ENCODE assay signal across 8 mouse cellular contexts in the genomic region with DNA sequence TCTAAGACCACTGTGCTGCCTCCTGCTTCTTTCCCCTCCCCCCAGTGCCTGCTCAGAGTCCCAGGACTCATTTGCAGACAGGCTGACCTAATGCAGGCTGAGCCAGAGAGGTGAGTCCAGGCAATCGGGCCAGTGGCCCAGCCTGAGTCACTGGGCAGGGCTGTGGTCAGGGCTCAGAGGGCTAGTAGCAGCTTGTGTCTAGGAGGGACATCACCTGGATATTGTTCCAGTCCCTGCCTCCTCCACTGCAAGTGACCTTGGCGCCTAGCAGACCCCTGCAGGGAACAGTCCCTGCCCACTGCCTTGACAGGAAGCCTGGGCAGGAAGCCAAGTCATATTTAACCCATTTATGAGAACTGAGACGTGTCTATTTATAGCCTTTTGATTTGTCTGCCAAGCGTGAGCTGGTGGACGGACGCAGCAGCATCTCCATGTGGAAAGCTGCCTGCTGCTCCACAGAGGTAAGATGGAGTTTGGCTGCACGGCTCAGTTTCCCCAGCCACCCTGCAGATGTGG. TPM values are rescaled to one million over a fixed set of nuclear protein-coding genes. Genes with fewer than 3 reads are reported as not detected.
A peak's percentile ranks its signal among the peaks of the same experiment; 100 is the strongest.
DNase-seq lines count a peak whose midpoint lies in the region; ATAC-seq and TF ChIP-seq lines count a peak whose summit lies in the region.

No protein-coding gene starts in this region.

- H3K27ac ChIP-seq in neural tube, embryonic 13.5 days (replicated peaks): peak overlapping the region; percentile 46; the same call in 1 of the 2 replicates
- H3K27ac ChIP-seq in neural tube, embryonic 15.5 days (replicated peaks): no peak overlapping the region
- no peak overlapping the region for H3K27ac ChIP-seq in kidney, embryonic 16.5 days (ENCODE audit: low read length)
- H3K27ac ChIP-seq in small intestine, adult 2 months (ENCODE audit: insufficient read depth, low read depth, low read length): peak overlapping the region; percentile 64

- TF ChIP-seq CTCF in small intestine, adult 2 months (IDR thresholded peaks at IDR 0.05; ENCODE audit: extremely low read depth, insufficient read length, insufficient replicate concordance, low read depth, low read length): no peak

- H3K36me3 ChIP-seq in neural tube, embryonic 13.5 days: no peaks in the 10 kb centered on the region
- H3K36me3 ChIP-seq in neural tube, embryonic 15.5 days: no peaks in the 10 kb centered on the region
- no peaks in the 10 kb centered on the region for H3K36me3 ChIP-seq in kidney, embryonic 16.5 days (ENCODE audit: insufficient read depth, low read length)
- no peaks in the 10 kb centered on the region for H3K36me3 ChIP-seq in small intestine, adult 2 months (ENCODE audit: control insufficient read depth, insufficient read depth, low read length)

- H3K27me3 ChIP-seq in neural tube, embryonic 13.5 days: no peaks in the 10 kb centered on the region
- no peaks in the 10 kb centered on the region for H3K27me3 ChIP-seq in neural tube, embryonic 15.5 days (replicated peaks)
- H3K27me3 ChIP-seq in kidney, embryonic 16.5 days (ENCODE audit: insufficient read depth, low read length): no peaks in the 10 kb centered on the region
- H3K27me3 ChIP-seq in small intestine, adult 2 months (ENCODE audit: control insufficient read depth, insufficient read depth, low read length): no peaks in the 10 kb centered on the region

- DNase-seq in cerebellum, adult 9-10 months: peak; percentile 38
- peak; percentile 74 to 82 for DNase-seq in heart, adult 9 months (ENCODE audit: low spot score in 2 of 2)
- DNase-seq in lung, postnatal 14 days: peak; percentile 72

- H3K4me1 ChIP-seq in neural tube, embryonic 13.5 days (replicated peaks): peaks cover 8% of the 10 kb centered on the region
- peaks cover 6% of the 10 kb centered on the region for H3K4me1 ChIP-seq in neural tube, embryonic 15.5 days
- H3K4me1 ChIP-seq in kidney, embryonic 16.5 days (ENCODE audit: insufficient read depth, low read length): peaks cover 9% of the 10 kb centered on the region
- H3K4me1 ChIP-seq in small intestine, adult 2 months (ENCODE audit: control insufficient read depth, insufficient read depth, insufficient read length, low read length): peaks cover 11% of the 10 kb centered on the region

- ATAC-seq in neural tube, embryonic 13.5 days (ENCODE audit: low read depth): peak; percentile 32; the same call in 1 of the 2 replicates
- ATAC-seq in neural tube, embryonic 15.5 days (ENCODE audit: low FRiP score): no peak
- ATAC-seq in kidney, embryonic 16.5 days (ENCODE audit: low FRiP score, low TSS enrichment): peak; percentile 73
- ATAC-seq in erythroblast, adult 5-6 weeks (replicated peaks; ENCODE audit: low FRiP score, poor library complexity, severe bottlenecking): no peak

- no peak overlapping the region for H3K9ac ChIP-seq in neural tube, embryonic 13.5 days
- H3K9ac ChIP-seq in neural tube, embryonic 15.5 days (replicated peaks): no peak overlapping the region
- no peak overlapping the region for H3K9ac ChIP-seq in kidney, embryonic 16.5 days (replicated peaks; ENCODE audit: low read length)

- TF ChIP-seq POLR2A in small intestine, adult 2 months (IDR thresholded peaks at IDR 0.05; ENCODE audit: low read depth, low read length): no peak

- H3K4me2 ChIP-seq in neural tube, embryonic 13.5 days: no peak overlapping the region
- no peak overlapping the region for H3K4me2 ChIP-seq in neural tube, embryonic 15.5 days
- H3K4me2 ChIP-seq in kidney, embryonic 16.5 days (replicated peaks; ENCODE audit: low read depth, low read length): no peak overlapping the region; the same call in 1 of the 2 replicates

- WGBS in neural tube, embryonic 13.5 days: 51% methylated on average over 7 of the region's 7 CpGs
- 41% methylated on average over 7 of the region's 7 CpGs for WGBS in neural tube, embryonic 15.5 days
- 28% methylated on average over 7 of the region's 7 CpGs for WGBS in kidney, embryonic 16.5 days
- 5% methylated on average over 7 of the region's 7 CpGs for whole genome bisulfite sequencing in small intestine, adult 2 months

- no peak overlapping the region for H3K4me3 ChIP-seq in neural tube, embryonic 13.5 days
- no peak overlapping the region for H3K4me3 ChIP-seq in neural tube, embryonic 15.5 days (replicated peaks)
- no peak overlapping the region for H3K4me3 ChIP-seq in kidney, embryonic 16.5 days (ENCODE audit: low read length)
- peak overlapping the region; percentile 39 for H3K4me3 ChIP-seq in small intestine, adult 2 months (ENCODE audit: low read depth, low read length)

- H3K9me3 ChIP-seq in neural tube, embryonic 13.5 days: no peaks in the 10 kb centered on the region
- H3K9me3 ChIP-seq in neural tube, embryonic 15.5 days (replicated peaks): no peaks in the 10 kb centered on the region
- H3K9me3 ChIP-seq in kidney, embryonic 16.5 days (ENCODE audit: low read length): peaks cover 6% of the 10 kb centered on the region

RNA-seq across cellular contexts. Expression of gene Fam187b, which starts 27.0 kb away (rescaled TPM):
- polyA plus RNA-seq in neural tube, embryonic 13.5 days (2015; fragmentation: Nextera tagmentation; extraction: Ambion mirVana): 0.25 and 0.53 TPM in 2 replicates
- polyA plus RNA-seq in neural tube, embryonic 15.5 days (2015; fragmentation: Nextera tagmentation; extraction: Ambion mirVana): 0.20 and 1.4 TPM in 2 replicates
- polyA plus RNA-seq in kidney, embryonic 16.5 days (2015; fragmentation: Nextera tagmentation; extraction: Ambion mirVana): 8.0 and 9.0 TPM in 2 replicates
- 4.4 and 9.8 TPM in 2 replicates for polyA plus RNA-seq in small intestine, adult 2 months (2012; rRNA removed)
- not detected in 2 replicates for total RNA-seq in erythroblast, adult 5-6 weeks (2015; ENCODE audit: low replicate concordance)
- total RNA-seq in erythroblast, adult 5-6 weeks (2017; ENCODE audit: low replicate concordance): not detected in 2 replicates

RNA-seq across cellular contexts. Expression of gene Lsr, which starts 27.3 kb away (rescaled TPM):
- polyA plus RNA-seq in neural tube, embryonic 13.5 days (2015; fragmentation: Nextera tagmentation; extraction: Ambion mirVana): 17.0 and 17.6 TPM in 2 replicates
- polyA plus RNA-seq in neural tube, embryonic 15.5 days (2015; fragmentation: Nextera tagmentation; extraction: Ambion mirVana): 19.2 and 37.4 TPM in 2 replicates
- 72.5 and 73.5 TPM in 2 replicates for polyA plus RNA-seq in kidney, embryonic 16.5 days (2015; fragmentation: Nextera tagmentation; extraction: Ambion mirVana)
- polyA plus RNA-seq in small intestine, adult 2 months (2012; rRNA removed): 267 and 816 TPM in 2 replicates
- 2.9 TPM in 1 of 2 replicates, not detected in the other for total RNA-seq in erythroblast, adult 5-6 weeks (2015; ENCODE audit: low replicate concordance)
- total RNA-seq in erythroblast, adult 5-6 weeks (2017; ENCODE audit: low replicate concordance): 0.70 and 0.77 TPM in 2 replicates

RNA-seq across cellular contexts. Expression of gene Fxyd5, which starts 41.7 kb away (rescaled TPM):
- polyA plus RNA-seq in neural tube, embryonic 13.5 days (2015; fragmentation: Nextera tagmentation; extraction: Ambion mirVana): 15.9 and 19.6 TPM in 2 replicates
- polyA plus RNA-seq in neural tube, embryonic 15.5 days (2015; fragmentation: Nextera tagmentation; extraction: Ambion mirVana): 22.2 and 27.8 TPM in 2 replicates
- polyA plus RNA-seq in kidney, embryonic 16.5 days (2015; fragmentation: Nextera tagmentation; extraction: Ambion mirVana): 32.6 and 34.0 TPM in 2 replicates
- polyA plus RNA-seq in small intestine, adult 2 months (2012; rRNA removed): 24.8 and 31.8 TPM in 2 replicates
- 183 and 286 TPM in 2 replicates for total RNA-seq in erythroblast, adult 5-6 weeks (2015; ENCODE audit: low replicate concordance)
- total RNA-seq in erythroblast, adult 5-6 weeks (2017; ENCODE audit: low replicate concordance): 67.1 and 90.7 TPM in 2 replicates

RNA-seq across cellular contexts. Expression of gene Usf2, which starts 44.0 kb away (rescaled TPM):
- polyA plus RNA-seq in neural tube, embryonic 13.5 days (2015; fragmentation: Nextera tagmentation; extraction: Ambion mirVana): 34.4 TPM in 2 replicates
- 27.7 and 36.0 TPM in 2 replicates for polyA plus RNA-seq in neural tube, embryonic 15.5 days (2015; fragmentation: Nextera tagmentation; extraction: Ambion mirVana)
- polyA plus RNA-seq in kidney, embryonic 16.5 days (2015; fragmentation: Nextera tagmentation; extraction: Ambion mirVana): 19.8 and 25.3 TPM in 2 replicates
- polyA plus RNA-seq in small intestine, adult 2 months (2012; rRNA removed): 78.9 and 162 TPM in 2 replicates
- 36.5 and 39.3 TPM in 2 replicates for total RNA-seq in erythroblast, adult 5-6 weeks (2015; ENCODE audit: low replicate concordance)
- 47.0 and 47.3 TPM in 2 replicates for total RNA-seq in erythroblast, adult 5-6 weeks (2017; ENCODE audit: low replicate concordance)

RNA-seq across cellular contexts. Expression of gene Fxyd7, which starts 50.7 kb away (rescaled TPM):
- polyA plus RNA-seq in neural tube, embryonic 13.5 days (2015; fragmentation: Nextera tagmentation; extraction: Ambion mirVana): 181 and 239 TPM in 2 replicates
- 357 and 417 TPM in 2 replicates for polyA plus RNA-seq in neural tube, embryonic 15.5 days (2015; fragmentation: Nextera tagmentation; extraction: Ambion mirVana)
- polyA plus RNA-seq in kidney, embryonic 16.5 days (2015; fragmentation: Nextera tagmentation; extraction: Ambion mirVana): 11.1 and 11.4 TPM in 2 replicates
- polyA plus RNA-seq in small intestine, adult 2 months (2012; rRNA removed): 2.0 and 2.6 TPM in 2 replicates
- total RNA-seq in erythroblast, adult 5-6 weeks (2015; ENCODE audit: low replicate concordance): not detected in 2 replicates
- not detected in 2 replicates for total RNA-seq in erythroblast, adult 5-6 weeks (2017; ENCODE audit: low replicate concordance)

Comparison
In these comparisons a context has a peak if more than half of its experiments do, and no peak if none do; other contexts are left out.
1. ATAC-seq: peak in neural tube, embryonic 13.5 days (single experiment) and kidney, embryonic 16.5 days (single experiment); none in neural tube, embryonic 15.5 days (single experiment) and erythroblast, adult 5-6 weeks (single experiment).
2. H3K27ac ChIP-seq: peak in neural tube, embryonic 13.5 days (single experiment) and small intestine, adult 2 months (single experiment); none in neural tube, embryonic 15.5 days (single experiment) and kidney, embryonic 16.5 days (single experiment).
3. Peak in every context shown above with its lines, with median percentiles within 50 percentile points of each other: DNase-seq.